Mouse (Mus musculus) C2C12 (cell line): ENCODE results near the gene Pgm2.

Experiments
- CEBPB ChIP-seq: IDR thresholded peaks from one replicate; pipeline ENCODE4 v1.6.1; 2011; ENCODE audit warnings: low read depth, mild to moderate bottlenecking, control low read depth, moderate library complexity
- CTCF ChIP-seq: IDR thresholded peaks from one replicate; pipeline ENCODE4 v1.5.1; 2011; ENCODE audit not compliant: control insufficient read depth, insufficient read depth, insufficient read length
- FOSL1 ChIP-seq: IDR thresholded peaks from one replicate; pipeline ENCODE4 v1.8.0; 2011; ENCODE audit warnings: mild to moderate bottlenecking, low read length; ENCODE audit not compliant: poor library complexity, insufficient read depth, severe bottlenecking
- MAX ChIP-seq: IDR thresholded peaks from one replicate; pipeline ENCODE4 v1.6.1; 2011; ENCODE audit warnings: mild to moderate bottlenecking, control low read depth
- MYOG ChIP-seq: IDR thresholded peaks from one replicate; pipeline ENCODE4 v1.6.1; 2011; ENCODE audit not compliant: control insufficient read depth, insufficient read length; ENCODE audit errors: extremely low read depth
- USF1 ChIP-seq: IDR thresholded peaks from one replicate; pipeline ENCODE4 v1.6.1; 2011; ENCODE audit warnings: low read depth, mild to moderate bottlenecking, control low read depth, moderate library complexity

- TF ChIP-seq CTCF (no peak), USF1 (no peak), MAX (no peak), CEBPB (no peak), MYOG (no peak), FOSL1 (no peak)
Measured at GRCm38 (mm10) chr5:64046995-64047394, 45.8 kb upstream of the Pgm2 start.
